Mouse (Mus musculus) urinary bladder, postnatal 14 days (tissue): ENCODE results near the gene Rab7b.

ENCODE experiments used
- DNase-seq: peaks from one replicate; pipeline ENCODE4 v3.0.0; 2021; ENCODE audit warnings: low spot score

Rab7b gene

GRCm38 (mm10) chr1:131695308-131695707 is 6.8 kb downstream of the Rab7b start:
- no peak for DNase-seq

GRCm38 (mm10) chr1:131696325-131696724 is 7.8 kb downstream of the Rab7b start:
- no peak for DNase-seq

- DNase-seq: no peak
Measured at GRCm38 (mm10) chr1:131698770-131699169, 10.3 kb downstream of the Rab7b start.

GRCm38 (mm10) chr1:131699642-131700041 is 11.1 kb downstream of the Rab7b start:
- no peak for DNase-seq

- DNase-seq: no peak
Measured at GRCm38 (mm10) chr1:131700447-131700846, 12.0 kb downstream of the Rab7b start.

- DNase-seq: no peak
Measured at GRCm38 (mm10) chr1:131701391-131701790, 12.9 kb downstream of the Rab7b start.

GRCm38 (mm10) chr1:131702094-131702766 is 13.7 kb downstream of the Rab7b start:
- DNase-seq: no peak

- DNase-seq: no peak
Measured at GRCm38 (mm10) chr1:131703482-131703881, 15.0 kb downstream of the Rab7b start.

- peak; percentile 71 for DNase-seq
Measured at GRCm38 (mm10) chr1:131708338-131708737, 19.8 kb downstream of the Rab7b start.

GRCm38 (mm10) chr1:131711518-131711917 is 23.0 kb downstream of the Rab7b start:
- DNase-seq: no peak

GRCm38 (mm10) chr1:131712386-131712785 is 23.9 kb downstream of the Rab7b start:
- DNase-seq: peak; percentile 91

- peak; percentile 22 for DNase-seq
Measured at GRCm38 (mm10) chr1:131714388-131715337, 26.2 kb downstream of the Rab7b start.

GRCm38 (mm10) chr1:131718952-131719694 is 30.6 kb downstream of the Rab7b start:
- DNase-seq: no peak

- no peak for DNase-seq
Measured at GRCm38 (mm10) chr1:131721989-131722388, 33.5 kb downstream of the Rab7b start.

- no peak for DNase-seq
Measured at GRCm38 (mm10) chr1:131723549-131723948, 35.1 kb downstream of the Rab7b start.

- no peak for DNase-seq
Measured at GRCm38 (mm10) chr1:131726586-131726985, 38.1 kb downstream of the Rab7b start.

- no peak for DNase-seq
Measured at GRCm38 (mm10) chr1:131730639-131731437, 42.3 kb downstream of the Rab7b start.

GRCm38 (mm10) chr1:131733474-131734180 is 45.1 kb downstream of the Rab7b start:
- DNase-seq: no peak

GRCm38 (mm10) chr1:131734657-131735273 is 46.3 kb downstream of the Rab7b start:
- DNase-seq: no peak

GRCm38 (mm10) chr1:131736494-131736893 is 48.0 kb downstream of the Rab7b start:
- DNase-seq: no peak
